Mouse (Mus musculus) cortical plate, adult 2 months (tissue): ENCODE data around the gene Eif2b2.

ENCODE experiments used
- CTCF ChIP-seq: fragments of 200-500 bp; IDR thresholded peaks from 2 replicates; pipeline ENCODE4 v1.5.1; 2011; ENCODE audit warnings: mild to moderate bottlenecking, control low read depth, low read length; ENCODE audit not compliant: insufficient read depth; ENCODE audit errors: extremely low read depth
- POLR2A ChIP-seq: fragments of 200-500 bp; IDR thresholded peaks from 2 replicates; pipeline ENCODE4 v1.6.1; 2011; ENCODE audit warnings: mild to moderate bottlenecking, low read length, control low read depth; ENCODE audit not compliant: insufficient read depth; ENCODE audit errors: extremely low read depth

- TF ChIP-seq POLR2A = no peak
- TF ChIP-seq CTCF = no peak
Measured at GRCm38 (mm10) chr12:85263190-85263589, 43.9 kb downstream of the Eif2b2 start.
